Mouse (Mus musculus): ENCODE measurements around the gene Upf3a.

DNA sequence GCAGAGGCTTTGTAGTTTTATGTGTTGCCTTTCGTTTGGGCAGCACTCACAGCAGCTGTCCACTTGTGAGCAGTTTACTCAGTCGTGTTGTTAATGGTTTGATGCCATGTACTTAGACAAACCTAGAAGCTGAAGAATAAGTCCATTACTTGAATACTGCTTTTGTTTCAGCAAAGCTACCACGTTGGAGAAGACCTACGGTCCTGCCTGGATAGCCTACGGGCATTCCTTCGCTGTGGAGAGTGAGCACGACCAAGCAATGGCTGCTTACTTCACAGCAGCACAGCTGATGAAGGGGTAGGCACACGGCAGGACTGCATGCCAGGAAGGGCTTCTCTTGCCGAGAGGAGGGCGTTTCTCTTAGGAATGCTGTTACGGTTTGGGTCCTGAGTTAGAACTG lies 16.2 kb upstream of the Upf3a start:
- TF ChIP-seq POLR2A (IDR thresholded peaks at IDR 0.05; ENCODE audit: borderline replicate concordance, insufficient read depth, low read length): no peak
- no peak for TF ChIP-seq CTCF (IDR thresholded peaks at IDR 0.05; ENCODE audit: borderline replicate concordance, insufficient read depth, low read depth, low read length)
